Mouse (Mus musculus) MEL (cell line): ENCODE results near the gene Lhb. TPM values are rescaled to one million over a fixed set of nuclear protein-coding genes. Genes with fewer than 3 reads are reported as not detected.

Experiments
- DNase-seq: peaks from one replicate; pipeline ENCODE4 v3.0.0; 2011; ENCODE audit warnings: low read depth, low spot score
- H3K27ac ChIP-seq: 2 replicates; pipeline ENCODE4 v1.5.1; 2012; ENCODE audit warnings: low read depth, mild to moderate bottlenecking, control low read depth, low read length, moderate library complexity; ENCODE audit not compliant: control insufficient read depth
- H3K27me3 ChIP-seq, 2 experiments: fragments of 150-350 bp in 1 of 2; sonication (generic) in 1 of 2; 2 replicates each; pipeline ENCODE4 v1.6.1; 2012; ENCODE audit warnings: low read length in 2 of 2, mild to moderate bottlenecking in 2 of 2, improper control_type of control experiment in 1 of 2, moderate library complexity in 1 of 2; ENCODE audit not compliant: insufficient read depth in 2 of 2, control insufficient read depth in 1 of 2
- H3K36me3 ChIP-seq, 2 experiments: 2 replicates each; pipeline ENCODE4 v1.6.1; 2012 to 2014; ENCODE audit warnings: low read length in 2 of 2, improper control_type of control experiment in 1 of 2, inconsistent platforms in 1 of 2, mild to moderate bottlenecking in 1 of 2; ENCODE audit not compliant: insufficient read depth in 2 of 2, control insufficient read depth in 1 of 2
- H3K4me1 ChIP-seq, 2 experiments: fragments of 150-350 bp in 1 of 2; sonication (generic) in 1 of 2; 2 replicates each; pipeline ENCODE4 v1.6.1; 2012; ENCODE audit warnings: low read length in 2 of 2, improper control_type of control experiment in 1 of 2, mild to moderate bottlenecking in 1 of 2; ENCODE audit not compliant: insufficient read depth in 2 of 2, control insufficient read depth in 1 of 2
- H3K4me3 ChIP-seq, 2 experiments: fragments of 150-350 bp in 1 of 2; sonication (generic) in 1 of 2; 2 replicates each; pipeline ENCODE4 v1.5.1; 2012; ENCODE audit warnings: low read depth in 2 of 2, low read length in 2 of 2, mild to moderate bottlenecking in 2 of 2, moderate library complexity in 2 of 2, control low read depth in 1 of 2, improper control_type of control experiment in 1 of 2; ENCODE audit not compliant: control insufficient read depth in 1 of 2, insufficient read depth in 1 of 2
- H3K79me2 ChIP-seq: 2 replicates; pipeline ENCODE4 v1.6.1; 2012; ENCODE audit warnings: mild to moderate bottlenecking, low read length, moderate library complexity; ENCODE audit not compliant: control insufficient read depth, poor library complexity, insufficient read depth
- H3K9ac ChIP-seq: 2 replicates; pipeline ENCODE4 v1.6.1; 2012; ENCODE audit warnings: low read depth, mild to moderate bottlenecking, control low read depth, low read length, moderate library complexity; ENCODE audit not compliant: control insufficient read depth, poor library complexity, severe bottlenecking
- H3K9me3 ChIP-seq: fragments of 150-350 bp; sonication (generic); replicated peaks from 2 replicates; pipeline ENCODE4 v1.6.1; 2012; ENCODE audit warnings: mild to moderate bottlenecking, low read length, improper control_type of control experiment, moderate library complexity; ENCODE audit not compliant: insufficient read depth
- BHLHE40 ChIP-seq: IDR thresholded peaks from 2 replicates; pipeline ENCODE4 v1.6.1; 2012; ENCODE audit warnings: low read depth, mild to moderate bottlenecking, inconsistent platforms, low read length, improper control_type of control experiment, borderline replicate concordance
- CHD1 ChIP-seq: IDR thresholded peaks from 2 replicates; pipeline ENCODE4 v1.6.1; 2012; ENCODE audit warnings: low read depth, mild to moderate bottlenecking, inconsistent platforms, low read length, improper control_type of control experiment
- CHD2 ChIP-seq: IDR thresholded peaks from 2 replicates; pipeline ENCODE4 v1.6.1; 2011; ENCODE audit warnings: low read length, improper control_type of control experiment
- E2F4 ChIP-seq: IDR thresholded peaks from 2 replicates; pipeline ENCODE4 v1.6.1; 2011; ENCODE audit warnings: low read depth, low read length, improper control_type of control experiment, borderline replicate concordance
- ELF1 ChIP-seq: IDR thresholded peaks from 2 replicates; pipeline ENCODE4 v1.6.1; 2014; ENCODE audit warnings: low read depth, mild to moderate bottlenecking, inconsistent platforms, low read length, improper control_type of control experiment, moderate library complexity
- GABPA ChIP-seq: IDR thresholded peaks from 2 replicates; pipeline ENCODE4 v1.6.1; 2012; ENCODE audit warnings: low read depth, mild to moderate bottlenecking, inconsistent platforms, low read length, improper control_type of control experiment, moderate library complexity
- GATA1 ChIP-seq: IDR thresholded peaks from 2 replicates; pipeline ENCODE4 v1.6.1; 2011; ENCODE audit warnings: low read depth, low read length, improper control_type of control experiment
- HCFC1 ChIP-seq: IDR thresholded peaks from 2 replicates; pipeline ENCODE4 v1.6.1; 2012; ENCODE audit warnings: low read depth, mild to moderate bottlenecking, inconsistent platforms, low read length, improper control_type of control experiment, moderate library complexity
- KAT2A ChIP-seq: conservative IDR thresholded peaks from 2 replicates; pipeline ENCODE4 v1.6.1; 2012; ENCODE audit warnings: low read depth, low read length, improper control_type of control experiment, inconsistent platforms
- MAFK ChIP-seq: IDR thresholded peaks from 2 replicates; pipeline ENCODE4 v1.6.1; 2011; ENCODE audit warnings: low read depth, mild to moderate bottlenecking, low read length, improper control_type of control experiment, borderline replicate concordance
- MYB ChIP-seq: IDR thresholded peaks from 2 replicates; pipeline ENCODE4 v1.6.1; 2011; ENCODE audit warnings: mild to moderate bottlenecking, low read depth, low read length, improper control_type of control experiment
- MYC ChIP-seq: IDR thresholded peaks from 2 replicates; pipeline ENCODE4 v1.6.1; 2011; ENCODE audit warnings: low read depth, mild to moderate bottlenecking, low read length, improper control_type of control experiment, moderate library complexity
- POLR2AphosphoS5 ChIP-seq: IDR thresholded peaks from 2 replicates; pipeline ENCODE4 v1.6.1; 2012; ENCODE audit warnings: low read depth, borderline replicate concordance, mild to moderate bottlenecking, inconsistent platforms, low read length, moderate library complexity, mixed read lengths
- RAD21 ChIP-seq: IDR thresholded peaks from 2 replicates; pipeline ENCODE4 v1.6.1; 2011; ENCODE audit warnings: mild to moderate bottlenecking, low read depth, low read length, improper control_type of control experiment
- TAL1 ChIP-seq: IDR thresholded peaks from 2 replicates; pipeline ENCODE4 v1.6.1; 2012; ENCODE audit warnings: mild to moderate bottlenecking, inconsistent platforms, low read length, moderate library complexity, mixed read lengths
- TBP ChIP-seq: IDR thresholded peaks from 2 replicates; pipeline ENCODE4 v1.8.0; 2011; ENCODE audit warnings: low read depth, low read length, improper control_type of control experiment
- TCF12 ChIP-seq: IDR thresholded peaks from 2 replicates; pipeline ENCODE4 v1.6.1; 2014; ENCODE audit warnings: low read depth, mild to moderate bottlenecking, inconsistent platforms, low read length, improper control_type of control experiment, moderate library complexity
- UBTF ChIP-seq: IDR thresholded peaks from 2 replicates; pipeline ENCODE4 v1.6.1; 2012; ENCODE audit warnings: low read depth, mild to moderate bottlenecking, inconsistent platforms, low read length, improper control_type of control experiment, moderate library complexity, borderline replicate concordance; ENCODE audit not compliant: insufficient read depth
- USF2 ChIP-seq, 2 experiments: IDR thresholded peaks; 2 replicates each; pipeline ENCODE4 v1.6.1; 2011 to 2012; ENCODE audit warnings: improper control_type of control experiment in 2 of 2, low read length in 2 of 2, borderline replicate concordance in 1 of 2, inconsistent platforms in 1 of 2, low read depth in 1 of 2, mild to moderate bottlenecking in 1 of 2; ENCODE audit not compliant: insufficient read depth in 1 of 2
- ZC3H11A ChIP-seq: IDR thresholded peaks from 2 replicates; pipeline ENCODE4 v1.6.1; 2012; ENCODE audit warnings: low read depth, mild to moderate bottlenecking, inconsistent platforms, low read length, improper control_type of control experiment
- polyA plus RNA-seq, 2 experiments: library from polyadenylated mRNA; stranded (reverse) in 1 of 2; unstranded in 1 of 2; fragments of >175 nt in 1 of 2; fragments of >200 nt in 1 of 2; gene quantifications; 2 replicates each; pipeline versions ENCODE4 v1.2.1 to v1.2.4; 2012; ENCODE audit warnings: low replicate concordance in 2 of 2, low read depth in 1 of 2; ENCODE audit not compliant: insufficient read length in 2 of 2, insufficient read depth in 1 of 2, missing spikeins in 1 of 2
- total RNA-seq: library from RNA; depleted of rRNA; stranded (reverse); fragments of 300-350 nt; gene quantifications from 2 replicates; pipeline ENCODE4 v1.2.3, GENCODE M21; 2012

Lhb gene
- total and polyA plus RNA-seq, 3 experiments = 0.19 to 0.28 TPM; not detected in 1

DNA sequence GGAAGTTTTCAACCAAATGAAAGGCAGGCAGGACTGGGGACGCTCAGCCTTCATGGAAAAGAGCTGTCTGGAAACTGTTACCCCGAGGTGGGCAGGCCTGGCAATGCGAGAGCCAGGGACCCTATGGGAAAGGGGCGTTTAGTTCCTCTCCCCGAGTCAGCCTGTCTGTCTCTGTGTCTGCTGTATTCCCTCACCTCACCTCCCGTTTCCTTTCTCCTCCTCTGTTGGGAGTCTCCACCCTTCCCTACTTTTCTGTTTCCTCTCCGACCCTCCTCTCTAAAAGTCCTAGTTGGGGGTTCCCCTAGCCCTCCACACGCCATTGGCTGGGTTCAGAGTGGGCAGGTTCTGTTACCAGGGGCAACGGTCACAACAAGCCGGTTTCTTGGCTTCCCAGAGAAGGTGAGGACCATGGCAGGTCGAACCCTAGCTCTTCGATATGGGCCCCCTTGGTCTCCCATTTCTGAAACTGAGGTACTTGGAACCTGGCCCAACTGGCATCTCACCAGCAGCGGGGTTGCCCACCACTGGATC is 2.6 kb upstream of the Lhb start:
- no peaks in the 10 kb centered on the region for H3K9me3 ChIP-seq
- H3K36me3 ChIP-seq = no peaks in the 10 kb centered on the region; a peak in 2 of 4 replicates
- TF ChIP-seq GATA1 (no peak), TAL1 (no peak), KAT2A (no peak), GABPA (no peak), RAD21 (no peak), MAFK (no peak), ELF1 (no peak), HCFC1 (no peak), TCF12 (no peak), E2F4 (no peak), USF2 (IDR thresholded peaks at IDR 0.05; ENCODE audit: borderline replicate concordance in 1 of 2, insufficient read depth in 1 of 2, low read depth in 1 of 2, low read length in 2 of 2) (no peak), TBP (no peak), MYC (no peak), UBTF (no peak), CHD2 (no peak), CHD1 (no peak), MYB (no peak)
- H3K4me1 ChIP-seq = peaks cover 5 to 6% of the 10 kb centered on the region in 2 experiments; a peak in 2 of 4 replicates
- no peak overlapping the region for H3K9ac ChIP-seq
- H3K27me3 ChIP-seq = no peaks in the 10 kb centered on the region
- H3K79me2 ChIP-seq = no peaks in the 10 kb centered on the region; the same call in 1 of the 2 replicates
- DNase-seq = no peak
- H3K4me3 ChIP-seq = no peak overlapping the region
- no peak overlapping the region for H3K27ac ChIP-seq

DNA sequence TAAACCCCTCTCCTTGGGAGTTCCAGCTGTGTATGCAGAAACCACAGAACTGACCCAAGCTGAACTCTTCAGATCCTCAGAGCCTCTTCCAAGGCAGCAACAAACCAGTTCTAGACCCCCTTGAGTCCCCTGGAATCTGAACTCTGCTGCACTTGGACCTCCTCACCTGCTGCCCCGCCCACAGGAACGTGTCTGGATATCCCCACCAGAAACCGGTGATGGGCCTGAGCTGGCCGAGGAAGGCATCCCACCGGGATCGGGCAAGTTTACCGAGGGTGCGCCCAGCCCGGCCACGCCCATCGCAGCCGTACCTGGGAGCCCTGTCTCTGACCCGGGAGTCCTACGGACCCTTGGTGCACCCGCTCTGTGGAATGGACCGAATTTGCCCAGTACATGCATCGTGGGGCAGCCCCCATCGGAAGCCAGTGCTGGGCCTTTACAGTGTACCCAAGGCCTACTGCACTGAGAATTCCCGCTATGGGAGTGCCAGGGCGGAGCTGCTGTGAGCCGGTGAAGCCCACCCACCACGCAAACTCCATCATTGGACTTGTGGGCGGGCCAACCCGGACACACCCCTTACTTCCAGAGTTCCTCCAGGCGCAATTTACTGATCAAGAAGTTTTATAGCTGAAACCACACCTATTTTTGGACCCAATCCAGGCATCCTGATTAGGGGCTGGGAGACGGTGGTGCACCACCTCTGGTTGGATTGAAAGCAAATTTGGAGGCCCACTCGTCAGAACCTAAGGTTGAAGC is 583 bp upstream of the Lhb start:
- H3K27ac ChIP-seq = no peak overlapping the region
- H3K79me2 ChIP-seq = no peaks in the 10 kb centered on the region
- no peak overlapping the region for H3K9ac ChIP-seq
- no peak overlapping the region for H3K4me3 ChIP-seq
- H3K4me1 ChIP-seq = no peaks in the 10 kb centered on the region
- no peaks in the 10 kb centered on the region; a peak in 1 of 4 replicates for H3K36me3 ChIP-seq
- peak; percentile 27 for DNase-seq
- H3K27me3 ChIP-seq = no peaks in the 10 kb centered on the region
- H3K9me3 ChIP-seq = no peaks in the 10 kb centered on the region
- TF ChIP-seq POLR2AphosphoS5 = no peak
- TF ChIP-seq ZC3H11A = no peak
- no peak for TF ChIP-seq BHLHE40
- no peak for TF ChIP-seq UBTF
